Mouse (Mus musculus): ENCODE results near the gene Abr. TPM values are rescaled to one million over a fixed set of nuclear protein-coding genes. Genes with fewer than 3 reads are reported as not detected.

Abr gene
- total RNA-seq, 2 experiments from 2014 or later, result 8.2 to 12.8 TPM

DNA sequence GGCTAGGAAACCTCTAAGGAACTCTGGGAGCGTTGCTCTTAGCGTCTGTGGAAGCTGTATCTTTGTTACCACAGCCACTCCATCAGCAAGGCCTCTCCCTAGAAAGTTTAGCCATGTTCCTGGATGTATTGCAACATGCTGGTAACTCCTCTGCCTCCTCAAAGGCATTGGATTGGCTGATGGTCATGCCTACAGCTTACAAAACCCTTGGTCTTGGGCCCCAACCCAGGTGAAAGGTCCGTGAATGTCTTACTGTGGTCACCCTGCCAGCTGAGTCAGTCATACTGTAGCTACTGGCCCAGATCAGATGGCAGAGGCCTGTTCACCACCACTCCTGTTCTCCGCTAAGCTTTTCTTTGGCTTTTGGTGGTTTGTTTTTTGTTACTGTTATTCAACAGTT is 207.1 kb downstream of the Abr start:
- DNase-seq (ENCODE audit: low spot score), result peak; percentile 43

DNA sequence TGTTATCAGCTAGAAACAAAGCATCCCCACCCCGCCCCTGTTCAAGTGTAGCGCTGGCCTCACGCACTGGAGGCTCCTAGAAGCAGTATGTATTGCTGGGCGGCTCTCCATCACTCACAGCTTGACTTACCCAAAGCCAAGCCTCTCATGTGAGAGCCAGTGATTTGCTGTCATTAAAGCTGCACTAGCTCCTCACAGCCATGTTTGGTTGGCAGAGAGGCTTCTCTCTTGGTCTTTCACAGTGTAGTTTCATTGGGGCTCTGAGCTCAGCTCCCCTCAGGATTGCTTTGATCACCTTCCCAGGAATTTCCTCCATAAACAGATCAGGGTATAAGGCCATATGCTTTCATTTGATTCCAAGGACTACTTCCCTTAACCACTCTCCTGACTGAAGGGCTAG is 208.9 kb downstream of the Abr start:
- no peak for DNase-seq (ENCODE audit: low spot score)

GRCm38 (mm10) chr11:76410826-76411225 is 211.3 kb downstream of the Abr start:
- peak; percentile 50 for DNase-seq (ENCODE audit: low spot score)

- peak; percentile 98 for DNase-seq (ENCODE audit: low spot score)
Measured at GRCm38 (mm10) chr11:76406702-76407583, 215.2 kb downstream of the Abr start, which contains the start of gene Timm22. Gene Timm22, plus strand, starts transcription at chr11:76406952.

- DNase-seq (ENCODE audit: low spot score), result no peak
Measured at GRCm38 (mm10) chr11:76405626-76406264, 216.4 kb downstream of the Abr start.

DNA sequence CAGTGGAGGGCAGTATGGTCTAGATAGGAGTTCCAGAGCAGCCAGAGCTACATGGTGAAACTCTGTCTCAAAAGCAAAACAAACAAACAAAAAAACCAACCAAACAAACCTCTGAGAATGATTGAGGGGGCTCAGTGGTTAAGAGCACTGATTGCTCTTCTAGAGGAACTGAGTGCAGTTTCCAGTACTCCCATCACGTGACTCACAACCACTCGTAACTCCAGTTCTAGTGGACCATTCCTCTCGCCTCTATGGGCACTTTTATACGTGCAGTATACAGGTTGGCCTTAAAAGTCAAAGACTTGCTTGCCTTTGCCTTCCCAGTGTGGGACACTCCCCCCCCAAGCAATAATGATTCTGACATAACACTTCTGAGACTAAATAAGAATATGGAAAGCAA is 217.0 kb downstream of the Abr start:
- no peak for DNase-seq (ENCODE audit: low spot score)

- no peak for DNase-seq (ENCODE audit: low spot score)
Measured at GRCm38 (mm10) chr11:76401398-76401797, 220.7 kb downstream of the Abr start.

GRCm38 (mm10) chr11:76399587-76400330 is 222.4 kb downstream of the Abr start:
- peak; percentile 53 for DNase-seq (ENCODE audit: low spot score)

GRCm38 (mm10) chr11:76398798-76399586 is 223.1 kb downstream of the Abr start, which contains the start of gene Nxn:
Gene Nxn, minus strand, starts transcription at chr11:76399140.
- DNase-seq (ENCODE audit: low spot score), result peak; percentile 96

DNA sequence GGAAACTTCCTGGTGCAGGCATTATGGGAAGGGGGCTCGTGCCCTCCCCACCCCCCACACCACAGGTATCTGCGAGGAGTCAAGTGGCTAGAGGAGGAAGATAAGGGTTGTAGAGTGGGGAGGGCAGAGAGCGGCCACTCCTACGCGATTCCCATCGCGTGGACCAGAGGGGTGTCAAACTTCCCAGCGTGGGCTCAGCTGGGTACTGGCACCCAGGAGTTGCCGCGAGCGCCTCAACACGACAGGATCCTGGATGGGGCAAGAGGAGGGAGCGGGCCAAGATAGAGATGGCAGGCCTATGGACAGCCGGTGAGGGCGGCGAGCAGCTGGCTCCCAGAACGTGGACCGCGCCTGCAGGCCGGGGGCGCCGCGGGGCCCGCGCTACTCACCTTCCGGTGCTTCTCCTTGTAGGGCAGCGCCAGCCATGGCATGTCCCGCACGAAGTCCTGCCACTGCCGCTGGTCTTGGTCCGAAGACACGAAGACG is 223.8 kb downstream of the Abr start:
- DNase-seq (ENCODE audit: low spot score), result peak; percentile 52

DNA sequence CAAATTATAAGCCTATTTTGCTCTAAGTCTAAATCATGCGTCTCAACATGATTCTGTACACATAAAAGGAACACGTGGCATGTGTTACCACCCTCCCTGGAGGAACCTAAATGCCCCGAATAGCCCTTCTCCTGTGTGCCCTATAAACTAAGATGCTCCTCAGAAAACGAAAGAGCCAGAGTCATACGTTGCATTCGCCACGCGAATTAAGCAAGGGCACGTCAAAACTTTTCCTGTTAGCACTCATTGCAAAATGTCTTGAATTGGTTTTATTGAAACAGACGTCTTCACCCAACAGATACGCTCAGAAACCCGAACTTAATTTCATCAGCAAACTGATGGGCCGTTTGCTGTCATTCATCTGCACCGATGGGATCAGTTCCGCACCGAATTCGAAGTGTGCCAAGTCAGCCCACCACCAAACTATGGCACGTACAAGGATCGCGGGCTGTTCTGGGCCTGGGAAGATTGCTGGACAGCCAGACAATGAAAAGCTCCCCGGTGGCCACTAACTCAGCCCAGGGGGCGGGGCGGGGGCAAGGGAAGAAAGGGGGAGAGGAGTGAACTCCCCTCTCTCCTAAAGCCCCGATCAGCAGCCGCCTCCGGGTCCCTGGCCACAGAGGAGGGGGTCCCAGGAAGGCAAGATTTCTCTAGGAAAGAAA is 224.3 kb downstream of the Abr start:
- DNase-seq (ENCODE audit: low spot score), result no peak

- DNase-seq (ENCODE audit: low spot score), result no peak
Measured at GRCm38 (mm10) chr11:76392996-76393395, 229.1 kb downstream of the Abr start.

DNA sequence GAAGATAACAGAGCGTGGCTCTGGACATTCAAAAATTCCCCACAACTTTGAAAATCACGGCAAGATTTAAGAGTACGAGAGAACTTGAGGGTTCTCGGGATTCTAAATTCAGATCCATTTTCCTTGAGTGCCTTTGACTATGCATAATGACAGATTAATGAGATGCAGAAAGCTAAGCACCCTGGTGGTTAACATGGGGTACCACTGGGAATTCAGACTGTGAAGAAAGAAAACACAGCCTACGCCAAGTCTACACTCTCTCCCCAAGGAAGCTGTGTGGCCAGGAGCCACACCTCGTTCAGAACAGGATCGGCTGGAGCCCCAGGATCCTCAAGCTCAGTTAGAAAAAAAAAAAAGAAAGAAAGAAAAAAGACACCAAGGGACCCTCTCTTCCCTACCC is 229.6 kb downstream of the Abr start:
- DNase-seq (ENCODE audit: low spot score), result no peak

DNA sequence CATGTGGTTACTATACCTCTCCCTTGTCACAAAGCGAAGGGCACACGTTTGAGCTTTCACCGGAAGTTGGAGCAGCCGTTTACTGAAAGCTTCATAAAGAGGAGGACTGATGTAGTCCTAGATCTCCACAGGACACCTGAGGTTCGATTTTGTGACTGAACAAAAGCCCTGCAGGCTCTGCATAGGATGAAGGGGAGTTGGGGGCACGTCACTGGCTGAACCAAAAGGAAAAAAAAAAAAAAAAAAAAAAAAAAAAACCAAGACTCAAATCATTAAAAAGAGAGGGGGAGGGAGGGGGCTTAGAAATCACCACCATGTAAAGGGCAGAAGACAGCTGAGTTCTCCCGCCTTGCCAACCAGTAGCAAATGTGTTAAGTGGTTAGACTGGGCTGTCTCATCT is 233.4 kb downstream of the Abr start:
- DNase-seq (ENCODE audit: low spot score), result no peak

GRCm38 (mm10) chr11:76387097-76387496 is 235.0 kb downstream of the Abr start:
- no peak for DNase-seq (ENCODE audit: low spot score)

GRCm38 (mm10) chr11:76385746-76386145 is 236.4 kb downstream of the Abr start:
- no peak for DNase-seq (ENCODE audit: low spot score)

GRCm38 (mm10) chr11:76385017-76385416 is 237.1 kb downstream of the Abr start:
- no peak for DNase-seq (ENCODE audit: low spot score)

- no peak for DNase-seq (ENCODE audit: low spot score)
Measured at GRCm38 (mm10) chr11:76384307-76384706, 237.8 kb downstream of the Abr start.

DNA sequence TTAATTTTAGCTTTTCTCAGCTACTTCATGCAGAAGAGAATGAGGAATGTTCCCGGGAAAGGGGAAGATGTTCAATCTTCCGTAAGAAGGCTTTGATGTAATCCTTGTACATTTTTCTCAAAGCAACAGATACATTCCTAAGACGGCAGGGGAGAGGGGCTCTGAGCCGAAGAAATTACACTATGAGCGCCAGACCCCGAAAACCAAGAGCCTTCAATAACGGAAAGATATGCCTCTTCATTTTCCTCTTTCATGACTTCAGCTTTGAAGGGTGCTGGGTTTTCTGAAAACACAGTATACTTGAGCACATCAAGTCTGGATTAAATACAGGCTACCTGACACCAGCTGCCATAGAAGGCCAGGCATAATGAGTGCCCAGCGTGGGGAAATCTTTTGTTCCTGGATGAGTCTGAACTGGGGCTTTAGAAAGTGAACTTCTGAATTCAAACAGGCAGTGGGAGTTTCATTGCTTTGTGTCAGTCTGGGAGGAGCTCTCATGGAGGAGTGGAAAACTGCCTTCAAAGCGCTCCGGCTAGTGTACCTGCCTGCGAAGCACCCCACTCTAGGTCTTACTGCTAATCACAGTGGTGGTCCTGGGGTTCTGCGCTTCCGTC is 239.3 kb downstream of the Abr start:
- DNase-seq (ENCODE audit: low spot score), result no peak
